Mouse (Mus musculus) heart, embryonic 13.5 days (tissue): Measurements from ENCODE around the gene Olfr872. TPM values are rescaled to one million over a fixed set of nuclear protein-coding genes. Genes with fewer than 3 reads are reported as not detected.

Source experiments
- polyA plus RNA-seq: library from polyadenylated mRNA; unstranded; fragments of >200 nt; fragmentation: Nextera tagmentation; extraction: Ambion mirVana; gene quantifications from 2 replicates; pipeline ENCODE4 v1.2.1, GENCODE M21; 2015

The Olfr872 gene
- polyA plus RNA-seq, 1 experiment from 2014 or later: not detected

Other genes starting within 250 kb of the Olfr872 start
- not detected in 2 replicates for gene Olfr866, start 209.1 kb upstream of the Olfr872 start, polyA plus RNA-seq
- gene Olfr867, start 179.6 kb upstream of the Olfr872 start, polyA plus RNA-seq: not detected in 2 replicates
- not detected in 2 replicates for gene Olfr868, start 138.5 kb upstream of the Olfr872 start, polyA plus RNA-seq
- not detected in 2 replicates for gene Olfr869, start 108.1 kb upstream of the Olfr872 start, polyA plus RNA-seq
- gene Olfr870, start 63.1 kb upstream of the Olfr872 start, polyA plus RNA-seq: not detected in 2 replicates
- gene Olfr871, start 24.9 kb upstream of the Olfr872 start, polyA plus RNA-seq: not detected in 2 replicates
- not detected in 2 replicates for gene Olfr39, start 45.2 kb downstream of the Olfr872 start, polyA plus RNA-seq
- not detected in 2 replicates for gene Olfr873, start 61.4 kb downstream of the Olfr872 start, polyA plus RNA-seq
- not detected in 2 replicates for gene Olfr18, start 99.0 kb downstream of the Olfr872 start, polyA plus RNA-seq
- 29.7 and 30.5 TPM in 2 replicates for gene Zfp560, start 148.1 kb downstream of the Olfr872 start, polyA plus RNA-seq
- 6.9 and 7.9 TPM in 2 replicates for gene Zfp26, start 223.0 kb downstream of the Olfr872 start, polyA plus RNA-seq